Mouse (Mus musculus) WW6 (cell line): ENCODE data around the gene Trpv2.
A peak's percentile ranks its signal among the peaks of the same experiment; 100 is the strongest.
"Not testable (repeated sequence)": the region's sequence is repeated elsewhere in the genome, so short reads cannot be mapped to it uniquely, and the experiment has no call there.

Experiments
- DNase-seq: peaks from one replicate; pipeline ENCODE4 v3.0.0-alpha.2; 2013; ENCODE audit warnings: low read depth, low spot score

Trpv2 gene

DNA sequence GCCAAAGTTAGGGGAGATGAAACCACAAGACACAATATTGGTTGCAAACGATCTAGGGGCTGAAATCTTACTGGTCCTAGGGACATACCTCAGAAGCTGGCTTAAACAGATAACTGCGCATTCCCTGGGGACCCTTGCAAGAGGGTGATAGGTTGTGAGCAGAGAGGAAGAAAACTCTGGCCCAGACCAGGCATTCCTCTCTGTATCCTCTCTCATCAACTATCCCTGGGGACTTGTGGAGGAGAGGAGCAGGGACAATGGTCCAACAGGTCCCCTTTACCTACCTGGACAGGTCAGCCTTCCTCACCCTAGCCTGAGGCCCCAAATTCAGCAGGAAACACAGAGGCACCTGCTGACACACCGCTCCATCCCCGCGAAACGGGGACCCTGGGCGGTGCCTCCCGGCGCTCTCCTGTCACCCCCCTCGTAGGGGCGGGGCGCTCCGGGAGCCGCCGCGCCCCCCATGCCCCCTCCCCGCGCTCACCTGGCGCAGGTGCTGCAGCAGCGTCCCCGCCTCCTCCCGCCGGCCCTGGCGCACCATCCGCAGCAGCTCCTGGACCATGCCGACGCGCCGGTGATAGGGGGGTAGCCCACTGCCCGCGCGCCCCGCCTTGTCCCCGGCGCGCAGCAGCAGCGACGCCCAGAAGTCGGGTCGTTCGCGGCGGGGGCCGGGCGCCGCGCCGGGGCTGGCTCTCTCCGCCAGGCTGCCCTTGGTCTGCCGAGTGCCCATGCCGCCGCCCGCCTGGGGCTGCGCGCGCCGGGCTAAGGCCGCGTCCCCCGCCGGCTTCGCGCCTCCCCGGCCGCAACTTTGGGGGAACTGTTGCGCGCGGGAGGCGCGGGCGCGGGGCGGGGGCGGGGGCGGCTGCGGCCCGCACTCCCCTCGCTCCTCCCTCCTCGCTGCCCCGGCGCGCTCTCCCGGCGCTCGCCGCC is 73.6 kb downstream of the Trpv2 start, which contains the start of gene Lrrc75a:
Gene Lrrc75a (minus strand): TSS at position 863 of the 930 bp plus-strand sequence.
- DNase-seq = no peak

DNA sequence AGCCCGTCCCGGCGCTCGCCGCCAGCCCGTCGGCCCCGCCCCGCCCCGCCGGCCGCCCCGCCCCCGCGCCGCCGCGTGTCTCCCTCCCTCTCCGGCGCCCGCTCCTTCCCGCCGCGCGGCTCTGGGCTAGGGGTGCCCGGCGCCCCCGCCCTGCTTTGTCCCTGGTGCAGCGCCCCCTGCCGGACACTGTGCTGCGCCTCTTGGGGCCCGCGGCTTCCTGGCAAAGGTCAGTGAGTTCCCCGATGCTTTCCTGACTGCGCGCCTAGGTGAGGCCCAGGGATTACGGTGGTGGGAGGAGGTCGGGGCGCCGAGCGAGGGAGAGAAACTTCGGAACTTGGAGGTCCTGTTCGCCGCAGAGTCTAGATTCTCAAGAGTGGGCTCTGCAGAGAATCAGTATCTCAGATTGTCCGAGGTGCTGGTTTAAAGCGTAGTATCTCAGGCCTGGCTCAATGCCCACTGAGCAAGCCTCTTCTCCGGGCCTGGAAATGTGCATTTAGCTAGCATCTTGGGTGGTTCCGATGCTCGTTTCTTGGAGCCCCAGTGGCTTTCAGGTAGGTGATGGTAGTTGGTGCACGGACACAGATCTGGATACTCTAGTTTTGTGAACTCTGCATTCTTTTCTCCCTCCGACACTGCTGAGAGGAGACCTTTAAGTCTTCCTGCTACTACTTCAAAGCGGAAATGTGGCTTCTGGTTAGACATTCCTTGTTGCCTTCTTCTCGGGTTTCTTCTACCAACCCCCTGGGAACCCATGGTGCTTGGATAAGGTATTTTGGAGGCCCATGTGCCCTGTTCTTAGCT is 74.5 kb downstream of the Trpv2 start, which contains the start of gene Mmgt2:
Gene Mmgt2 (plus strand): TSS at position 74 of the 801 bp plus-strand sequence.
- peak; percentile 95 for DNase-seq

DNA sequence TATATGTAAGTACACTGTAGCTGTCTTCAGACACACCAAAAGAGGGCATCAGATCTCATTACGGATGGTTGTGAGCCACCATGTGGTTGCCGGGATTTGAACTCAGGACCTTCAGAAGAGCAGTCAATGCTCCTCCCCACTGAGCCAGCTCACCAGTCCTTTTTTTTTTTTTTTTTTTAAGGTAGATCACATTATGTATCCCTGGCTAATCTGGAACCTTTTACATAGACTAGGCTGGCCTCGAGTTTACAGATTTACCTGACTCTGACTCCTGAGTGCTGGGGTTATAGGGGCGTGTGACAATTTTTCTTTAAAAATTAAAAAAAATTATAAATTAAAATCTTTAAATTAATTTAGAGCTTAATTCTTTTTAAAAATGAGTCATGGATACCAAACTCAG is 75.5 kb downstream of the Trpv2 start:
- not testable (repeated sequence) for DNase-seq
